Mouse (Mus musculus): ENCODE data around the gene Cldn10.

- TF ChIP-seq POLR2A (IDR thresholded peaks at IDR 0.05; ENCODE audit: low read depth, low read length) (no peak), CTCF (IDR thresholded peaks at IDR 0.05; ENCODE audit: extremely low read depth, insufficient read depth, insufficient read length, insufficient replicate concordance) (peak; percentile 37; the same call in 1 of the 2 replicates)
Measured at GRCm38 (mm10) chr14:118816503-118816902, 28.8 kb downstream of the Cldn10 start.

All from spleen, adult 2 months (tissue).